Comparison of ENCODE assay signal across 8 mouse cellular contexts in the genomic region with DNA sequence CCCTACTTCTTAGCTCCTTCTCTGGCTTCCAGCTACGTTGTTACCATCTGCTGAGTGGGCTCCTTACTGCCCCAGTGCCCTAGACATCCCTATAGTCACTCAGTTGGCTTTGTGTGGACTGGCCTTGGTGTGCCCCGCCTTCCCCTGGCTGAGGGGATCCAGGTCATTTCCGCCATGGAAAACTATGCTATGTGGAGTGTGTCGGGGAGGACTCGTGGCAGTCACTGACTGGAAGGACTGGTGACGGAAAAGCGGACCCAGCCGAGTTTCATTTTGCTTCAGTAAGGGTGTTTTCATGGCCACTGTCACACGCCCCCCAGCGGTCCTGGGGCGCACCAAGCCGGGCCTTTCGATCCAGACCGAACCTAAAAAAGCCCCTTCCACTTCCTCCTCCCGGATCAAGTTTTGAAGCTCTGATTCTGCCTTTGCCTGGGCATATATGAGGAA. TPM values are rescaled to one million over a fixed set of nuclear protein-coding genes. Genes with fewer than 3 reads are reported as not detected.
DNase-seq lines count a peak whose midpoint lies in the region; ATAC-seq and TF ChIP-seq lines count a peak whose summit lies in the region.

No protein-coding gene starts in this region.

- H3K36me3 ChIP-seq in heart, embryonic 13.5 days, result no peaks in the 10 kb centered on the region; the same call in 1 of the 2 replicates
- no peaks in the 10 kb centered on the region; the same call in 1 of the 2 replicates for H3K36me3 ChIP-seq in kidney, embryonic 14.5 days (ENCODE audit: control insufficient read depth, insufficient read depth, low read length)
- no peaks in the 10 kb centered on the region for H3K36me3 ChIP-seq in liver, embryonic 15.5 days (replicated peaks)
- no peaks in the 10 kb centered on the region for H3K36me3 ChIP-seq in stomach, postnatal 0 days (ENCODE audit: control insufficient read depth, insufficient read depth, low read length)

- peak overlapping the region; percentile 95 for H3K9ac ChIP-seq in heart, embryonic 13.5 days
- peak overlapping the region; percentile 85 for H3K9ac ChIP-seq in kidney, embryonic 14.5 days (ENCODE audit: low read depth, low read length)
- H3K9ac ChIP-seq in liver, embryonic 15.5 days, result peak overlapping the region; percentile 49
- H3K9ac ChIP-seq in stomach, postnatal 0 days (ENCODE audit: low read length), result peak overlapping the region; percentile 82

- TF ChIP-seq EP300 in stomach, postnatal 0 days (optimal IDR thresholded peaks at IDR 0.05), result no peak

- peak overlapping the region; percentile 96 for H3K4me3 ChIP-seq in embryonic fibroblast, embryonic 13.5 days (ENCODE audit: insufficient read depth, low read length)
- peak overlapping the region; percentile 94 for H3K4me3 ChIP-seq in heart, embryonic 13.5 days
- H3K4me3 ChIP-seq in kidney, embryonic 14.5 days (ENCODE audit: low read length), result peak overlapping the region; percentile 68
- peak overlapping the region; percentile 71 for H3K4me3 ChIP-seq in liver, embryonic 15.5 days (replicated peaks)
- peak overlapping the region; percentile 89 for H3K4me3 ChIP-seq in stomach, postnatal 0 days (ENCODE audit: low read depth, low read length)

- peak overlapping the region; percentile 1 for H3K27ac ChIP-seq in embryonic fibroblast, embryonic 13.5 days (ENCODE audit: insufficient read depth, low read length)
- H3K27ac ChIP-seq in heart, embryonic 13.5 days (replicated peaks), result peak overlapping the region; percentile 90
- peak overlapping the region; percentile 87 for H3K27ac ChIP-seq in kidney, embryonic 14.5 days (ENCODE audit: low read depth, low read length)
- peak overlapping the region; percentile 3; the same call in 1 of the 2 replicates for H3K27ac ChIP-seq in liver, embryonic 15.5 days (replicated peaks)
- H3K27ac ChIP-seq in stomach, postnatal 0 days (replicated peaks), result peak overlapping the region; percentile 86

- peak; percentile 61; the same call in 1 of the 2 replicates for TF ChIP-seq POLR2A in embryonic fibroblast, embryonic 13.5 days (IDR thresholded peaks at IDR 0.05; ENCODE audit: low read depth, low read length)

- H3K9me3 ChIP-seq in heart, embryonic 13.5 days, result no peaks in the 10 kb centered on the region
- H3K9me3 ChIP-seq in kidney, embryonic 14.5 days (ENCODE audit: control insufficient read depth, low read length), result no peaks in the 10 kb centered on the region
- no peaks in the 10 kb centered on the region for H3K9me3 ChIP-seq in liver, embryonic 15.5 days (replicated peaks)
- no peaks in the 10 kb centered on the region for H3K9me3 ChIP-seq in stomach, postnatal 0 days (ENCODE audit: control insufficient read depth, low read length)

- no peaks in the 10 kb centered on the region for H3K27me3 ChIP-seq in heart, embryonic 13.5 days (replicated peaks)
- no peaks in the 10 kb centered on the region for H3K27me3 ChIP-seq in kidney, embryonic 14.5 days (ENCODE audit: control insufficient read depth, insufficient read depth, low read length)
- no peaks in the 10 kb centered on the region for H3K27me3 ChIP-seq in liver, embryonic 15.5 days
- H3K27me3 ChIP-seq in stomach, postnatal 0 days (ENCODE audit: control insufficient read depth, insufficient read depth, low read length), result no peaks in the 10 kb centered on the region

- ATAC-seq in heart, embryonic 13.5 days (ENCODE audit: extremely low read depth, insufficient number of reproducible peaks, low FRiP score, low TSS enrichment), result peak; percentile 41; the same call in 1 of the 2 replicates
- ATAC-seq in kidney, embryonic 14.5 days (ENCODE audit: low FRiP score, low TSS enrichment), result peak; percentile 79
- peak; percentile 51 for ATAC-seq in liver, embryonic 15.5 days (ENCODE audit: insufficient read depth)
- peak; percentile 75 for ATAC-seq in stomach, postnatal 0 days (ENCODE audit: low FRiP score, low TSS enrichment)

- peak overlapping the region; percentile 86 for H3K4me2 ChIP-seq in heart, embryonic 13.5 days
- H3K4me2 ChIP-seq in kidney, embryonic 14.5 days (replicated peaks; ENCODE audit: low read depth, low read length), result peak overlapping the region; percentile 79
- peak overlapping the region; percentile 90 for H3K4me2 ChIP-seq in liver, embryonic 15.5 days
- peak overlapping the region; percentile 66 for H3K4me2 ChIP-seq in stomach, postnatal 0 days (replicated peaks; ENCODE audit: low read depth)

- DNase-seq in CD4-positive, CD25-positive, alpha-beta regulatory T cell, adult 2 months (ENCODE audit: low read depth, low spot score), result peak; percentile 86
- peak; percentile 74 to 78 for DNase-seq in adrenal gland, postnatal 36 days
- peak; percentile 79 for DNase-seq in naive thymus-derived CD4-positive, alpha-beta T cell, adult 2 months (ENCODE audit: low read depth)
- DNase-seq in stomach, postnatal 0 days (ENCODE audit: low spot score), result peak; percentile 73

- peaks cover 5% of the 10 kb centered on the region; the same call in 1 of the 2 replicates for H3K4me1 ChIP-seq in embryonic fibroblast, embryonic 13.5 days (ENCODE audit: control insufficient read depth, insufficient read depth, low read length)
- H3K4me1 ChIP-seq in heart, embryonic 13.5 days, result peaks cover 58% of the 10 kb centered on the region
- H3K4me1 ChIP-seq in kidney, embryonic 14.5 days (ENCODE audit: control insufficient read depth, insufficient read depth, low read length), result peaks cover 48% of the 10 kb centered on the region
- peaks cover 59% of the 10 kb centered on the region for H3K4me1 ChIP-seq in liver, embryonic 15.5 days (replicated peaks)
- peaks cover 22% of the 10 kb centered on the region; the same call in 1 of the 2 replicates for H3K4me1 ChIP-seq in stomach, postnatal 0 days (replicated peaks; ENCODE audit: control insufficient read depth, insufficient read depth)

- TF ChIP-seq CTCF in embryonic fibroblast, embryonic 13.5 days (IDR thresholded peaks at IDR 0.05; ENCODE audit: borderline replicate concordance, insufficient read depth, low read length), result no peak
- TF ChIP-seq CTCF in stomach, postnatal 0 days (IDR thresholded peaks at IDR 0.05; ENCODE audit: low read depth), result peak; percentile 63

- 6% methylated on average over 15 of the region's 15 CpGs for WGBS in heart, embryonic 13.5 days
- WGBS in kidney, embryonic 14.5 days, result 0% methylated on average over 15 of the region's 15 CpGs
- 3% methylated on average over 15 of the region's 15 CpGs for WGBS in liver, embryonic 15.5 days (ENCODE audit: insufficient replicate concordance)
- WGBS in stomach, postnatal 0 days, result 5% methylated on average over 15 of the region's 15 CpGs

RNA-seq across cellular contexts. Expression of a gene that starts 1.3 kb away (rescaled TPM):
- total RNA-seq in adrenal gland, postnatal 36 days (2021), result 100 to 1,000 TPM; 508 to 581 TPM
- 221 and 233 TPM in 2 replicates for polyA plus RNA-seq in embryonic fibroblast, embryonic 13.5 days (2011; ENCODE audit: insufficient read length, low read depth, missing spikeins)
- 246 and 255 TPM in 2 replicates for polyA plus RNA-seq in heart, embryonic 13.5 days (2015; fragmentation: Nextera tagmentation; extraction: Ambion mirVana)
- polyA plus RNA-seq in kidney, embryonic 14.5 days (2014; fragmentation: Nextera tagmentation; extraction: Ambion mirVana), result 145 and 179 TPM in 2 replicates
- 48.9 and 59.6 TPM in 2 replicates for polyA plus RNA-seq in liver, embryonic 15.5 days (2015; fragmentation: Nextera tagmentation; extraction: Ambion mirVana)
- 134 and 147 TPM in 2 replicates for polyA plus RNA-seq in stomach, postnatal 0 days (2015; fragmentation: Nextera tagmentation; extraction: Ambion mirVana)

RNA-seq across cellular contexts. Expression of a gene that starts 32.9 kb away (rescaled TPM):
- total RNA-seq in adrenal gland, postnatal 36 days (2021), result not detected
- polyA plus RNA-seq in embryonic fibroblast, embryonic 13.5 days (2011; ENCODE audit: insufficient read length, low read depth, missing spikeins), result not detected in 2 replicates
- 0.19 TPM in 1 of 2 replicates, not detected in the other for polyA plus RNA-seq in heart, embryonic 13.5 days (2015; fragmentation: Nextera tagmentation; extraction: Ambion mirVana)
- polyA plus RNA-seq in kidney, embryonic 14.5 days (2014; fragmentation: Nextera tagmentation; extraction: Ambion mirVana), result 0.85 and 1.7 TPM in 2 replicates
- polyA plus RNA-seq in liver, embryonic 15.5 days (2015; fragmentation: Nextera tagmentation; extraction: Ambion mirVana), result not detected in 2 replicates
- 0.16 and 0.18 TPM in 2 replicates for polyA plus RNA-seq in stomach, postnatal 0 days (2015; fragmentation: Nextera tagmentation; extraction: Ambion mirVana)

Comparison
In these comparisons a context has a peak if more than half of its experiments do, and no peak if none do; other contexts are left out.
1. Peak in every context shown above with its lines: DNase-seq, ATAC-seq, H3K4me3 ChIP-seq and H3K27ac ChIP-seq.
2. H3K27ac ChIP-seq: peak in every context shown above with its lines; median percentile 90 in heart, embryonic 13.5 days; 87 in kidney, embryonic 14.5 days; 86 in stomach, postnatal 0 days; 3 in liver, embryonic 15.5 days; 1 in embryonic fibroblast, embryonic 13.5 days.